Mouse (Mus musculus) brain, embryonic 14.5 days (tissue): Measurements from ENCODE around the gene Ccdc177.

Source experiments
- CTCF ChIP-seq: fragments of 200-500 bp; IDR thresholded peaks from 2 replicates; pipeline ENCODE4 v1.5.1; 2012; ENCODE audit warnings: inconsistent platforms, mild to moderate bottlenecking, moderate library complexity, borderline replicate concordance; ENCODE audit not compliant: insufficient read depth, insufficient read length; ENCODE audit errors: extremely low read depth
- POLR2A ChIP-seq: fragments of 200-500 bp; IDR thresholded peaks from 2 replicates; pipeline ENCODE4 v1.6.1; 2012; ENCODE audit warnings: mild to moderate bottlenecking, inconsistent platforms, borderline replicate concordance; ENCODE audit not compliant: poor library complexity, insufficient read depth, insufficient read length, severe bottlenecking; ENCODE audit errors: extremely low read depth

DNA sequence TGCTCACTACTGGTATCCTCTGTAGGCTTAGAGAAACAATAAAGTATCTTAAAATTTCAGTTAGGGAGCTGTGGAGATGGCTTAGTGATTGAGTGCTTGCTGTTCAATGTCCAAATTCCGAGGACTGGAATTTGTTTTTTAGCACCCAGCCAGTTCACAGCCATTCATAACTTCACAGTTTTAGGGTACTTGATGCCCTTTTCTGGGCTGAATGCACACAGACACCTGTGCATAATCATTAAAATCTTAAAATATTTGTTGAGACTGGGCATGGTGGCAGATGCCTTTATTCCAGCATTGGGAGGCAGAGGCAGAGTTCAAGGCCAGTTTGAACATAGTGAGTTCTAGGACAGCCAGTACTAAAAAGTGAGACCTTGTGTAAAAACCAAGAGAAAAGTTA is 33.0 kb upstream of the Ccdc177 start:
- TF ChIP-seq CTCF (no peak), POLR2A (no peak)
